24 mouse cellular contexts compared by ENCODE assay signal in genomic region chr12:115012751-115013150, GRCm38 (mm10).
"Had no signal": no experiment of that assay in that cellular context is flagged by ENCODE, and none has a peak within 500 bp of the region (broad histone marks: within the 10 kb centered on the region; RNA-seq: fewer than 3 reads in every experiment).

No protein-coding gene starts in this region.

- H3K27ac ChIP-seq: heart, adult 2 months; heart, embryonic 13.5 days; heart, embryonic 15.5 days; hindbrain, embryonic 13.5 days; hindbrain, postnatal 0 days; intestine, embryonic 15.5 days; limb, embryonic 13.5 days; limb, embryonic 15.5 days; liver, embryonic 12.5 days; liver, embryonic 14.5 days had no signal

- H3K4me3 ChIP-seq: heart, adult 2 months; heart, embryonic 13.5 days; heart, embryonic 15.5 days; hindbrain, embryonic 13.5 days; intestine, embryonic 15.5 days; limb, embryonic 13.5 days; limb, embryonic 15.5 days; liver, embryonic 12.5 days had no signal

- ATAC-seq: hindbrain, postnatal 0 days; inflammation-experienced regulatory T-cells, adult 6 months; intestine, embryonic 15.5 days; intestine, postnatal 0 days; liver, embryonic 12.5 days had no signal

- DNase-seq: gastrocnemius, postnatal 14 days; gastrocnemius, postnatal 36 days; heart, adult 11 months; heart, adult 2 months; heart, postnatal 14 days; heart, postnatal 36 days; kidney, adult 18-20 months; kidney, adult 8-10 months; kidney, postnatal 10 days; kidney, postnatal 36 days; layer of hippocampus, adult 9-11 months; layer of hippocampus, postnatal 36 days; left cerebral cortex, postnatal 4 days had no signal
